Mouse (Mus musculus): ENCODE measurements around the gene Bri3bp.
"Not testable (repeated sequence)": the region's sequence is repeated elsewhere in the genome, so short reads cannot be mapped to it uniquely, and the experiment has no call there.

Bri3bp gene

DNA sequence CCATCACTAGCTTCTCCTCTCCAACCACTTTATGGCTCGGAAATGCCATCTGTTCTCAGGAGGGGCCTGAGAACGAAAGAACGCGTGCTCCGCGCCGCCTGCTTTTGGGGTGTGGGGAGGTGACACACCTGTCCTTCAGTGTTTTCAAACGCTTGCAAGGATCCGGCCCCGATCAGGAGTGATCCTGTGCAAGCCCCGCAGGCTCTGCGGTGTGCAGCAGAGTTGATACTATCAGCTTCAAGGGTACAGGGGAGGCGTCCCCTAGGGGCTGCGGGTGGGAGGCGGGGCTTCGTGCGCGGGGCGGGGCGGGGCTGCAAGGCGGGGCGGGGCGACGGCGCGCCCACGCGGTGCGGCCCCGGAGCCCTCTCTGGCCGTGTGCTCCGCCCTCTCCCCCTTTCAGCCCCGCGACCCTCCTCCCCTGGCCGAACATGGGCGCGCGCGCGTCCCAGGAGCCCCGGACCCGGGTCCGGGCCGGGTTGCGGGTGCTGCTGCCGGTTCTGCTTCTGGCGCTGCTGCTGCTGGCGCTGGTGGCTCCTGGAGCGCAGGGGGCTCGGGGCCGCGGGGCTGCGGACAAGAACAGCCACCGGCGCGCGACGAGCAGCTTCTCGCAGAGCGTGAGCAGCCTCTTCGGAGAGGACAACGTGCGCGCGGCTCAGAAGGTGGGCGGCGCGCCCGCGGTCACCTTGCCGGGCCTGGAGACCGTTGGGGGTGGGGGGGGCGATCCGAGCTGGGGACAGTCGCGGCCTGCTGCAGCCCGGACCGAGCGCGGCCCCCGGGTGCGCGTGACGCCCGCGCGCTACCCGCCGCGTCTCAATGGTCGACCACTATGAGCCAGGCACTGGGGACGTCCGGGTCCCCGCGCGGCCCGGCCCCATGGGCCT, at the start of gene Bri3bp:
Gene Bri3bp, plus strand, starts transcription at position 335 of the 881 bp plus-strand sequence.
- peak; percentile 86 for DNase-seq (ENCODE audit: low spot score)

DNA sequence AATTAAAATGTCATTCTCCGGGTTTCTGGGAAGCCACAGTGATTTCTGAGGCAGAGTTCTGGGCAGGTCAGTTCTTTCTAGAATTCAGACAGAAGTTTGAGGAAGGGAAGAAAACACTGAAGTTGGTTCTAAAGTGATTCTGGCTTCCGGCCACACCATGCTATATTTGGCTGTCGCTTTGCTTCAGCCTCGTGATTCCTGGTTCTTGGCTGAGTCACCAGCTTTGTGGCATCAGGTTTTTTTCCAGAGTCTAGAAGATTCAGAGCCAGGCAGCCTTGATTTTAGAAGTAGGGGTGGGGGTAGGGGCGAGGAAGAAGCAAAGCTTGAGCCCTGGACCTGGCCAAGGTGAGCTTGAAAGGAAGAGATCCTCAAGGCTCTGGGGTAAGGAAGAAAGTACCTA, 49.8 kb upstream of the Bri3bp start:
- DNase-seq (ENCODE audit: low spot score): no peak

DNA sequence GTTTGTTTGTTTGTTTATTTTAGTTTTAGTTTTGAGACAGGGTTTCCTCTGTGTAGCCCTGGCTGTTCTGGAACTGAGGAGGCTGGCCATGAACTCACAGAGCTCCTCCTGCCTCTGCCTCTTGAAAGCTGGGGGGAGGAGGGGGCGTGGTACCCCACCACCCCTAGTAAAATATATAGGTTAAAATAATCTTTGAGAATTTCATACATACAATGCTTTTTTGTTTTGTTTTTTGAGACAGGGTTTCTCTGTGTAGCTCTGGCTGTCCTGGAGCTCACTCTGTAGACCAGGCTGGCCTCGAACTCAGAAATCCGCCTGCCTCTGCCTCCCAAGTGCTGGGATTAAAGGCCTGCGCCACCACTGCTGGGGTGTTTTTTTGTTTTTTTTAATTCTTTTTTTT, 49.2 kb upstream of the Bri3bp start:
- DNase-seq (ENCODE audit: low spot score): not testable (repeated sequence)

DNA sequence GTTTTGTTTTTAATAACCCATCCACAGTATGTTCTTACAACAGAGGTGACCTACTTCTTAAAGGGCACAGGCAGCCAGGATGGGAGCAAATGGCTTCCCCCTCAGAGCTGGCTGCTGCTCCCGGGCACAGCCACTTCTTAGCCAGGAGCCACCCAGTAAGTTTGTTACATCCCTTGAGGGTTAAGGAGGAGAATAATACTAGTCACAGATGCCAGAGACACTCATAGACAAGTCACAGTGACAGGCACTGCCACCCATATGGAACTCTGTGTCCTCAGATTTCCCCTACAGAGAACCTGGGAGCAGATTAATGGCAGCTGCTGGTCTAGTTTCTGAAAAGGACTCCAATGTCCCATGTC, 48.8 kb upstream of the Bri3bp start:
- DNase-seq (ENCODE audit: low spot score): no peak

DNA sequence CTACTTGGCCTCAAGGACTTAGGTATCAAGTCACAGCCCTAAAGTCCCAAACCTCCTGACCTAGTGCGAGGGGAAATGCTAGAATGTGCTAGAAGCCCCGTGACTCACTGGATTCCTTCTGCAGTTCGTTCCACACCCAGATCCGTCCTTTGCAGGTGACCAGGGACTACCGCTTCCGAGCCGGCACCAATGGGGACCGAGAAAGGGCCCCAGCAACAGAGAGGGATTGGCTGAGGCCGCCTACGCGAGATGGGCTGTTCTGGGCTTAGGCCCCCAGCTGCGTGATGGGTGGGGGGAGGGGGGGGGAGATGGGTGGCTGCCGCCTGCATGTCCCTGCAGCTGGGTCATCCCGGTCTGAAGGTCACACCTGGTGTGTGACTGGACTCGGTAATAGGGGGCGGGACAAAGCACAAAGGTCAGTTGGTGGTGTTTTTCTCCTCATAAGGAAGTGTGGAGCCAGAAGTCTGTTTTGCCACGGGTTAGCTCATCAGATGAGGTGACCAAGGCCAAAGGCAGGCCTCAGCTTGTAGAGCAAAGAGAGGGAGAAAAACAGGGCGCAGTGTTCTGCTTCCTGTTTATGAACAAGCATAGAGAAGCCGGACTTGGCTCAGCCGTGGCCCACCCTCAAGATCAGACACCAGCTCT, 48.3 kb upstream of the Bri3bp start:
- DNase-seq (ENCODE audit: low spot score): peak; percentile 97

DNA sequence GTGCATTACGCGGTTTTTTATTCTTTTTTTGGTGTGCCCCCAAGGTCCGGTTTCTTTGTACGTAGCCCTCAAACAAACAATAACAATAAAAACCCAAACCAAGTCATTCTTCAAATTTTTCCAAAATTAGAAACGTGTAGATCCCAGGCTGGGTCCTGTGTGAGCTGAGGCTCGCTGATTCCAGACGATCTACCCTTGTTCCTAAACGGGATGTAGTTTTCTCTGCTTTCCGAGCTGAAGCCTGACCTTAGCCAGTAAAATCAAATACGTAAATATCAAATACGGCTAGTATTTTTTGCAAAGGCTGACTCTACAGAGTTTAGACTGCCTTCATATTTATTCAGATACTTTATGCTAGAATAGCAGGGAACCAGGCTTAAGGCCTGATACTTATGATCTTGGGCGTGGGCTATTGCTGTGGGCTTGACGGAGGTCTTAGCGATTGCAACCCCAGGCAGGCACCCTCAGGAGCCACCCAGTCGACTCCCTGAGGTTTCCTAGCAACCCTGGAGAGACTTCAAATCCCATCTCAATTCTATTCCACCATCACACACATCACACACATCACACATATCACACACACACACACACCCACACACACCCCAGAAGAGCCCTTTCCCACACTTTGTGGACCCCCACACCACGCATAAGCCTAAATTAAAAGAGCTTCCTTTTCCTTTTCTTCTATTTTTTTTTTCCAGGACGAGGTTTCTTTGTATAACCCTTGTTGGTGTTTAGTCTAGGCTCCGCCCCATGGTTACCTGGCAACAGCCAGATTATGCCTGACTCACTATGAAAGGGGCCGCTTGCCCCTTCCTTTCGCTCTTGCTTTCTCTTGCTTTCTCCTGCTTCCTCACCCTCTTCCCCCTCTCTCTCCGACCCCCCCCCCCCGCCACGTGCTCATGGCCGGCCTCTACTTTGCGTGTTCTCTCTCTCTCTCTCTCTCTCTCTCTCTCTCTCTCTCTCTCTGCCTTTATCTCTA, 47.5 kb upstream of the Bri3bp start:
- DNase-seq (ENCODE audit: low spot score): peak; percentile 94

DNA sequence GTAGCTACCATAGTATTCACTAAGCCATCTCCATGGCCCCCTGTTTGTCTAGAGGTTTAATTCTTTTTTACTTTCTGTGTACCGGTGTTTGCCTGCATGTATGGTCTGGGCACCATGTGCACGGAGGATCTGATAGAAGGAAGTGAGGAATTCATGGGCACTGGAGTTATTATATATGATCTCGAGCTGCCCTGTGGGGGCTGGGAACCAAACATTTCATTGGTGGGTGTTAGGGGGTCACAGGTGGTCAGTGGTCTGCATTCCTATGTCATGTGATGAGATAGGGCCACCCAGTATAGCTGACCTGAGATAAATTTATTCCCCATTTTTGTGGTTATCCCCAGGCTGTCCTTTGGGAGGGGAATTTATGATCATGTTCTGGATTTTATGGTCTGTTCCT, 46.4 kb upstream of the Bri3bp start:
- DNase-seq (ENCODE audit: low spot score): no peak

DNA sequence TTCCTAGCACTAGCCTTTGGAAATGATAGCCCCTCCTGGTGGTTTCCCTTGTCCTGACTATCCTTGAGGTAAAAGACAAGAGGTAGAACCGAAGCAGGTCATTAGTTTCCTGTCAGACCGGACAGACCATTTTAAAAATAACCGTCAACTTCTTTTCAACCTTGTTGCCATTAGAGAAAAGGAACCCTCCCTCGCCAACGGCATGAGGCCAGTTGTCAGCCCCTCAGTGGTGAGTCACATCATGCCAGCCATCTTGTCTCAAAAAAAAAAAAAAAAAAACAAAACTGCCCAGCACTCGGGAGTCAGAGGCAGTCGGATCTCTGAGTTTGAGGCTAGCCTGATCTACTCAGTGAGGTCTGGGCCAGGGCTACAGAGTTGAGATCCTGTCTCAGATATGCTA, 40.5 kb upstream of the Bri3bp start:
- DNase-seq (ENCODE audit: low spot score): no peak

DNA sequence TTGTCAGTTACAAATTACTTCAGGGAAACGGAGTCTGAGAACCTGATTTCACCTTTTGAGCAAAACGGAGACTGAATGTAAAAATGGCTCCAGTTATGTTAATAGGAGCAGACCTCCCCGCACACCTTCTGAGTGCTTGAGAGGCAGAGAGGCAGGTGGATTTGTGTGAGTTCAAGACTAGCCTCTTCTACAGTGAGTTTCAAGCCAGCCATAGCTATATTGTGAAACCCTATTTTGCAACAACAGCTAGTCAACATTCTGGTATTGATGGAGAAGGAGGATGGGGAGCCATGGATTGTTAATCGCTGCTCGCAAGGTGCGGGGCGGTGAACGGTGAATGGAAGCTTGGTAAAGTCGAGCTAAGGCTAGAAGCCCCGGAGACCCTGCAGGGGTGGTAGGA, 38.9 kb upstream of the Bri3bp start:
- no peak for DNase-seq (ENCODE audit: low spot score)

DNA sequence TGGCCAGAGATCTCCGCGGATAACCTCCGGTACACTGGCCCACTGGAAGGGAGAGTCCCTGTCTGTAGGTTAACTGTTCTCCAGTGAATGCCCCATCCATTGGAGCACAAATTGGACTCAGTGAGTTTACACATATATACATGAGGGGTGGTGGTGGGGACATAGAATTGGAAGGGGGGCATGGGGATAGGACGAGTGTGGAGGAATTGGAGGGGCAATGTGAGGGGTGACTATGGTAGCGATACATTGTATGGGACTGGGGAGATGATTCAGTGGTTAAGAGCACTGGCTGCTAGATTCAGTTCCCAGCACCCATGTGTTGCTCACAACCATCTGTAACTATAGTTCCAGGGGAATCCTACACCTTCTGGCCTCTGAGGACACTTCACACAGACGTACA, 38.4 kb upstream of the Bri3bp start:
- DNase-seq (ENCODE audit: low spot score): no peak

DNA sequence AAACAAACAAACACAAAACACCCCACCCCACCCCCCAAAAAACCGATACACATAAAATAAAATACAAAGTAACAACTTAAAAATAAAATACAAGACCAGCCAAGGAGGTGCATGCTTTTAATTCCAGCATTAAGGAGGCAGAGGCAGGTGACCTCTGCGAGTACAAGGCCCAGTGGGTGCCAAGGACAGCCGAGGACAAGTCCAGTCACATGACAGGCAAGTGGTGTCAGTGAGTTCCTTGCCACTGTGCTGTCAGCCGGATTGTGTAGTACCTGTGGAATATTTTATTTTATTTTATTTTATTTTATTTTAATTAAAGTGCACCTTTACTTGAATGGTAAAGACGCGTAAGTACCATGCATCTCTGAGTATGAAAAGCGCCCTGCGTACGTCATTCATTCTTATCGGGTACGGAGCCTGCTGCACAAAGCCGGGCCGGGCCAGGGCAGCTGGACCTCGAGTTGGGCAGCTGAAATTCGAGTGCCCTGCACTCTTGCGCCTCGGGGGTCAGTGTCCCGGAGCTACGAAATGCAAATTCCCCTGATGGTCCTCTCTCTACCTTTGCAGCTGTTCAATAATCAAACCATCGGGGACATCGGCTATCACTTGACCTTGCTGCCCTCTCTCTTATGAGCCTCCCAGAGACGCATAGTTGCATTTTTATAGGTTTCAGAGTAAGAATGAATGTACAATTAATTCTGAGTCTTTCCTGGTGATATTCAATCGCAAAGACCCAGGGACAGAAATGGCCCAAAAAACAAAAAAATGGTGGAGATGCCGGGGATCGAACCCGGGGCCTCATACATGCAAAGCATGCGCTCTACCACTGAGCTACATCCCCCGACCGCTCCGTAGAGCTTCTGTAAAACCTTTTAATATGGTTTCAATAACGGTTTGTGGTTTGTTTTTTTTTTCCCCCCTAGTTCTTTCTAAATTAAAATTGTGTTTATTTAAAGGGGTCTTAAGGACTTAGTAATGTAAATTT, 37.6 kb upstream of the Bri3bp start:
- peak; percentile 67 for DNase-seq (ENCODE audit: low spot score)

DNA sequence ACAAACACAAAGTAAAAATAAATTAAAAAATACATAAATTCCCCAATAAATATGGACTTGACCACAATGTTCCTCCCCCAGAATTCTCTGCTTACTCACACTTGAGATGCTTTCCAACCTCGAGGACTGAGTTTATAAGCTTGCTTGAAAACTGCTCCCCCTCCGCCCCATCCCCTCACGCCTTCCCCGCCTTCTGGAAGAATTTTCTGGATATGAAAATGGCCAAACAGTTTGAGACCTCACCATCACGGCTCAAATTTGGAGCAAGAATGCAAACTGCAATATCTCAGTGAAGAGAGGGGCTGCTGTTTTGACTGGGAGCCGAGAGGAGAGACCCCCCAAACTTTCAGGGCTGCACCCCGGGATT, 36.8 kb upstream of the Bri3bp start:
- peak; percentile 17 for DNase-seq (ENCODE audit: low spot score)

DNA sequence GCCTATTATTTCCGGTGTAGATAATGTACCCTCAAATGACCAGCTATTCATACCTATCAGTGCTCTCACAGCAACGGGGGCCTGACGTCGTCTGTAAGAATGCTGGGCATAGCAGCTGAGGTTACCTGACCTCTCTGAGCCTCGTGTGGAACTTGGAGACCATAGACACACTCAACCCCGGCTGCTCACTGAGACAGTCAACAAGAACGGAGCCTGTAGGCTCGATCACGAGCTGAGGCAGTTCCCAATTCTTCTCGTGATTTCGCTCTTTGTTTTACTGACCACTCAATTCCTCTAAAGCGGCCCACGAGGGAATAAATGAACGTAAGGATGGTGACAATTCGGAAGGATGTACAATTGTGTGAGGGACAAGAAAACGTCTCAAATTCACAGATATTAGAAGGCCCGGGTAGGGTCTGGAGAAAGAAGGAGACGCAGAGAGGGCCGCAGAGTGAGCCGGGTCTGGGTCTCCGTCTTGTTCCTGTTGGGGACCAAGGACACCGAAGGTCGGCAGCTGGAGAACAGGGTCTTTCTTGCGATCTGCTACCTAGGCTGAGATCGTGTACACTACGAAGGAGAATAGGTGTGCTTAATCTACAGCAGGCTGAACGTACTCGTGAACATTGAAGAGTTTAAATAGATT, 36.3 kb upstream of the Bri3bp start:
- peak; percentile 93 for DNase-seq (ENCODE audit: low spot score)

DNA sequence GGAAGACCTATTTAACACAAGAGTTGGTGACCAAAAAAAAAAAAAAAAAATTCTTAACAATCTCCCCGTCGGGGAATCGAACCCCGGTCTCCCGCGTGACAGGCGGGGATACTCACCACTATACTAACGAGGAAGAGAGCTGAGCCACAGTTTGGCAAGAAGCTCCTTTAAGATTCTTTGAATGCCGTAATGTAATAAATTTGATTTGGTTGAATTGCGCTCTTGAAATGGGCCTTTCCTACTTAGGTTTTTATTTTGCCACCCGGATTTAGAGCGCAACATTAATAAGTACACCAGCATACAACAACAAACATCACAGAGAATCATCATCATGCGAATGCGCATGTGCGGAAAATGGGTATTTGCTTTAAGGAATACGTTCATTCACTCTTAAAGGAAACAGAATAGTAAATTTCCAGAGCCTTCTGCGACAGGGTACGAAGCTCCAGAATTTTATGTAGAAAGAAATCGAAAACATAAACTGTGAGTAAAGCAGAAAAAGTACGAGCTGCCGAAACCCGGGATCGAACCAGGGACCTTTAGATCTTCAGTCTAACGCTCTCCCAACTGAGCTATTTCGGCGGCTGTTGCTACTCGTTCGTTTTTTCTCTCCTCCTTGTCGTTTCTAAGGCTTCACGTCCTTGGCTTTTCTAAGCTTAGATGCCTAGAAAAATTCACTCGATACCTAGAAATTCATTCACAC, 35.7 kb upstream of the Bri3bp start:
- DNase-seq (ENCODE audit: low spot score): peak; percentile 89

DNA sequence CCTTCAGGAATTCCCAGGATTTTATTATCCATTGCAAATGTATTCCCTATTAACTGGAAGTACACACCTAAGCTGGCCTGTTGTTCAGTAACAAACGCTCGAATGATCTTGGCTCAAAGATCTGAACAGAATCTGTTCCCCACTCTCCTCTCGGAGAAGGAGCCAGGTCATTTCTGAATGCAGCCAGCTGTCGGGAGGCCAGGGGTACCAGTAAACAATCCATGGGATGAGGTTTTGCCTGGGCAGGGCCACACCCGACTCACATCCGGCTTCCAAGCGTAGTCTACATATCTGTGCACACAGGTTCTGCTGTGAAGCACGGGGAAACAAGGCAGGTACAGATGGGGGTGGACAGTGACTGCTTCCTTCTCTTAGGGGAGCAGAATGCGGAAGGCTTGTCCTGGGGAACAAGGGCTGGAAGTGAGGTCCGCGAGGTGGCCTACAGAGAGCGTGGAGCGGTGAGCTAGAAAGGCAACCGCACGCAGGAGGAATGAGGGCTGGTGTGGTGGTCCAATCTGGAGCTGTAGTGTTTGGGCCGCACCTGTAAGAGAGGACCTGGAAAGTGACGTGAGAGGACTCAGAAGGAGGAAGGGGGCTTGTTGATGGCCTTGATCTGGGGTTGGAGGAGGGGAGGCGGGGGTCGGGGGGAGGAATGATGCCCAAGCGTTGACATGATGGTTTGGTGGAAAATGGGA, 34.9 kb upstream of the Bri3bp start:
- peak; percentile 65 for DNase-seq (ENCODE audit: low spot score)

DNA sequence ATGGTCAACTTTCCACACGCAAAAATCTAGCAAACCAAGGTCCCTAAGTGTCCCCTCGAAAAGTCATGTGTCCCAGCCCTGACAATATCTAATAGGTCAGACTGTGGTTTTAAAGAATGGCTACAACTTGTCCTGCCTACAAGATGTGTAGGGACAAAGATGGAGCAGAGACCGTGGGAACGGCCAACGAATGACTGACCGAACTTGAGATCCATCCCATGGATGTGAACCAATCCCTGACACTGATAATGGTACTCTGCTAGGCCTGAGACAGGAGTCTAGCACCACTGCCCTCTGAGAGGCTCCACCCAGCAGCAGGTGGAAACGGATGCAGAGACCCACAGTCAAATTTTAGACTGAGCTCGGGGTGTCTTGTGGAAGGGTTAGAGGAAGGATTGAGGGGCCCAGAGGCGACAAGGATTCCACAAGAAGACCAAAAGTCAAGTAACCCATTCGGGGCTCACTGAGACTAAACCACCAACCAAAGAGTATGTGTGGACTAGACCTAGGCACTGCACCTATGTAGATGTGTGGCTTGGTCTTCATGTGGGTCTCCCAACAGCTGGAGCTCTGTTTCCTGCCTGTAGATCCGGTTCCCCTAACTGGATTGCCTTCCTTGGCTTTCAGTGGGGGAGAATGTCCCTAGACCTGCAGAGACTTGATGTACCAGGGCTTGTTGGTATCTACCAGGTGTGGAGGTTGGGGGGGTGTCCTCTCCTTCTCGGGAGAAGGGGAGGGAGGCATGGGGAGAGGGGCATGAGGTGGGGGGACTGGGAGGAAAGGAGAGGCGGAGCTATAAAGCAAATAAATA, 34.1 kb upstream of the Bri3bp start:
- DNase-seq (ENCODE audit: low spot score): no peak

DNA sequence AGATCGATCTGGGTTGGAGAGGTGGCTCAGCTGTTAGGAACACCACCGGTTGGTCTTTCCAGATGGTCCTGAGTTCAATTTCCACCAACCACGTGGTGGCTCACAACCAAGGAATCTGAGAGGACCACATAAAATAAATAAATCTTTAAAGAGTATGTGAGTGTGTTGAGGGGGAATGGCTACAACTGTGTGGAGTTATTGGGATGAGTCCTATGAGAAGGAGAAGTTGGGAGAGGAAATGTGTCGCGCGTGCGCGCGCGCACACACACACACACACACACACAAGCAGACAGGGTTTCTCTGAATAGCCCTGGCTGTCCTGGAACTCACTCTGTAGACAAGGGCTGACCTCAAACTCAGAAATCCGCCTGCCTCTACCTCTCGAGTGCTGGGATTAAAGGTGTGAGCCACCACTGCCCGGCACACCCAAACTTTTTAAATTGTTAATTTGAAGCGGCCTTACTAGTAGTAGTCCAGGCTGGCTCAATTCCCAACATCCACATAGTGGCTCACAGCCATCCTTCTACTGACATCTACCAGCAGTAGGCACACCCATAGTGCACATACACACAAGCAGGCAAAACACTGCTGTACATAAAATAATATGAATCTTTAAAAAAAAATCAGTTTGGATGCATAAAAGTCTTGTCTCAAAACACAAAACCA, 33.3 kb upstream of the Bri3bp start:
- no peak for DNase-seq (ENCODE audit: low spot score)

DNA sequence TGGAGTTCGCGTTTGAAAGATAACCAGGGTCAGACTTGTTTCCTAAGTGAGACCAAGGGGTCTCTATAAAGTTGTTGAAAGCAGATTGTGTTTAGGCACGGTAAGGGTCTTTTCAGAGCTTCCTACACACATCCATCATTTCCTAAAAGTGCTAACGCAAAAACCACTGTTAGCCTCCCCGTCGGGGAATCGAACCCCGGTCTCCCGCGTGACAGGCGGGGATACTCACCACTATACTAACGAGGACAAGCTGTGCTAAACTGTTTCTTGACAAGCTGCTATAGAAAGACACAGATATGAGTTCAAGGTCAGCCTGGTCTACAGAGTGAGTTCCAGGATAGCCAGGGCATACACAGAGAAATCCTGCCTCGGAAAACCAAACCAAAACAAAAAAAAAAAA, 32.5 kb upstream of the Bri3bp start:
- peak; percentile 89 for DNase-seq (ENCODE audit: low spot score)
